Mouse (Mus musculus): Measurements from ENCODE around the gene Fuom. TPM values are rescaled to one million over a fixed set of nuclear protein-coding genes. Genes with fewer than 3 reads are reported as not detected.
A peak's percentile ranks its signal among the peaks of the same experiment; 100 is the strongest.

Gene Fuom
- total and polyA plus RNA-seq, 3 experiments, result 71.5 to 101 (median 83.4) TPM

DNA sequence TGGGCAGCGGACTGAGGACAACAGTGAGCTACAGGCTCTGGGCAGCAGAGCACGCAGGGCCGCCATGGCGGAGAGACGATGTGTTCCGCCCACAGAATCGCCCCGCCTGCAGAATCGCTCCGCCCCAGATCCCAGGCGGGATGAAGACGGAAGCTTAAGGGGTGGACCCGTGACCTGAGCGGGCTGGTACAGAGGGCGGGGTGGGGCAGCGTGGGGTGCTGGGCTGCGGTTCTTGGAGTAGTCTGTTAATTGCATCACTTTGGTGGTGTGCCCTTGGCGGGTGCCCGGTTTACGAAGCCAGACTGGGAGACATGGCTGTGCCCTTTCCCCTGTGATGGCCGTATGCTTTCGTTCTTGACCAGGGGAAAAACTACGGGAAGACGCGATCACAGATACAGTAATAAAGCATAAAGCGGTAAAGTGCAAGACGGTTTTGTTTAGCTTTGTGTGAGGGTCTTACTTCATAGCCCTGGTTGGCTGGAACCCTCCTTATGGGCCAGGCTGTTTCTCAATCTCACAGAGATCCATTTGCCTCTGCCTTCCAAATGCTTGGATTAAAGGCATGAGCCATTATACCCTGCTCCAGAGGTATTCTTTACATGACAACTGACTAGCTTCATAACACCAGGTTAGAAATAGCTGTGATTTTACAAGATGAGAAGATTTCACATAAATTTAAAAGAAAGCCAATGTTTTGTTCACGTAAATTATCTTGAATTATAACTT, 14.3 kb upstream of the Fuom start, which contains the start of gene Echs1:
Gene Echs1, minus strand, starts transcription at position 148 of the 726 bp plus-strand sequence.
- 3% methylated on average over 28 of the region's 28 CpGs for WGBS
- H3K36me3 ChIP-seq (ENCODE audit: control insufficient read depth, insufficient read depth, low read length), result 0 out of 2 replicates have a peak, but pooled peaks cover 1% of the 10 kb centered on the region
- intact Hi-C loops (cut with DNase I), result loop anchor here (1.0 to 2.0 kb wide), 3 partner anchors 9 to 21 kb away; partner anchors contain the start of genes Fuom and Mtg1
- H3K27me3 ChIP-seq (ENCODE audit: control insufficient read depth, insufficient read depth, low read length), result no peaks in the 10 kb centered on the region
- H3K79me2 ChIP-seq (replicated peaks; ENCODE audit: control insufficient read depth, insufficient read depth, low read length), result no peaks in the 10 kb centered on the region; the same call in 1 of the 2 replicates
- H3K4me3 ChIP-seq, result peak within 1 kb of the TSS; percentile 98
- H3K27ac ChIP-seq, result peak within 1 kb of the TSS; percentile 97
- peak within 1 kb of the TSS; percentile 88 for H3K9ac ChIP-seq (ENCODE audit: low read depth, low read length)
- peak; percentile 64; the same call in 1 of the 2 replicates for TF ChIP-seq EP300 (IDR thresholded peaks at IDR 0.05; ENCODE audit: insufficient read depth, low read depth, low read length)
- peak; percentile 91 for TF ChIP-seq POLR2A (IDR thresholded peaks at IDR 0.05; ENCODE audit: insufficient read depth, low read depth, low read length)
- TF ChIP-seq CTCF (IDR thresholded peaks at IDR 0.05), result no peak
- peak; percentile 93 to 95 for DNase-seq
- no peaks in the 10 kb centered on the region; the same call in 1 of the 2 replicates for H3K4me1 ChIP-seq (ENCODE audit: control insufficient read depth, insufficient read depth, low read length)

DNA sequence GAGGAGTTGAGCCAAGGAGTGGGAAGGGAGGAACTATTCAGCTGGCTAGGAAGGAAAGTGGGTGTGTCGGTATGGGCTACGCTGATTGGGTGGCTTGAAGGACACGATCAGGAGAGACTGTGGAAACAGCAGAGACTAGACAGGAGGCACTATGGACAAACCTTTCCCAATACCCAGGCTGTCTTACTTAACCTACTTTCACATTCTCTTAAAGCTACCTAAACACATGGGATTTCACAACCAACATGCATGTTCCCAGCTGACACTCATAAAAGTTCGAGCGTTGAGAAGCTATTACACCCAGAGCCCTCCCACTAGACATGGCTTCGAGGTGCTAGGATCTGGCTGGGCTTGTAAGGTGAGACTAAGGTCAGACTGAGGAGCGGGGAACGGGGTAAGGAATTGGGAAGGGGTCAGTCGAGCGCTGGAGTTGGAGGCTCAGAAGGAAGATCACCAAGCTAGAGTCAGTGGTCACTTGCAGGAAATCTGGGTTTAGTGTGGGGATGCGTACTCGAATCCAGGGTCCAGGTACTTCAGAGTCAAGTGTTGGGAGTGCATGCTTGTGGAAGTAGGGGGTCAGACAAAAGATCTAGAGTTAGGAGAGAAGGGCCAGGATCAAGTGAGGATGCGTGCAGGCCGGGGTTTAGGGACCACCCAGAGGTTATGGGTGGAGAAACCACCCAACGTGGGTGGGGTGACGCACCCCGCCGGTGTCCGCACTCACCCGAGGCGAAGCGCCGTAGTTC, 13.5 kb upstream of the Fuom start, which contains the start of gene Paox:
Gene Paox, plus strand, starts transcription at position 217 of the 746 bp plus-strand sequence.
- H3K79me2 ChIP-seq (replicated peaks; ENCODE audit: control insufficient read depth, insufficient read depth, low read length), result no peaks in the 10 kb centered on the region; the same call in 1 of the 2 replicates
- intact Hi-C loops (cut with DNase I), result loop anchor here (1.0 to 2.0 kb wide), 2 partner anchors 13 to 22 kb away; partner anchors contain the start of genes Fuom and Mtg1
- H3K27me3 ChIP-seq (ENCODE audit: control insufficient read depth, insufficient read depth, low read length), result no peaks in the 10 kb centered on the region
- TF ChIP-seq POLR2A (IDR thresholded peaks at IDR 0.05; ENCODE audit: insufficient read depth, low read depth, low read length) (peak; percentile 65), CTCF (IDR thresholded peaks at IDR 0.05) (no peak), EP300 (IDR thresholded peaks at IDR 0.05; ENCODE audit: insufficient read depth, low read depth, low read length) (0 out of 2 replicates have a peak, but pooled peaks have one; percentile 38)
- 0 out of 2 replicates have a peak, but pooled peaks cover 1% of the 10 kb centered on the region for H3K36me3 ChIP-seq (ENCODE audit: control insufficient read depth, insufficient read depth, low read length)
- DNase-seq, result peak; percentile 54 to 75
- no peaks in the 10 kb centered on the region; the same call in 1 of the 2 replicates for H3K4me1 ChIP-seq (ENCODE audit: control insufficient read depth, insufficient read depth, low read length)
- H3K27ac ChIP-seq, result peak within 1 kb of the TSS; percentile 97
- WGBS, result under 1% methylated on average over 23 of the region's 23 CpGs
- H3K9ac ChIP-seq (ENCODE audit: low read depth, low read length), result peak within 1 kb of the TSS; percentile 88
- H3K4me3 ChIP-seq, result peak within 1 kb of the TSS; percentile 98

DNA sequence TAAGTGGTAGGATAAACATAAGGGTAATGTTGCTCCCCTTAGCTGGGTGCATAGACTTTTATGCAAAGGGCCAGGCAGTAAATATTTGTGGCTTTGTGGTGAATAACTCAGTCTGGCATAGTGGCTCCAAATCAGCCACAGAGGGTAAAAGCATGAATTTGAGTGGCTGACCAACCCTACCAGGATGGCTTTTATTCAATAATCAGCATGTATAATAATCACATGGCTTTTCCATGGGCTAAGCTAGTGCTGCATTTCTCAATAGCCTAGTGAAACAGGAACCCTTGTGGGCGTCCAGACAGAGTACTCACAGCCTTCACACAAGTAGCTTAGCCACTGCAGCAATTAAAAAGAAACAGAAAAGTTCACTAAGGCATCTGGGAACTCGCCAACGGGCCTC, 9.7 kb upstream of the Fuom start:
- WGBS, result 43% methylated on average over 3 of the region's 3 CpGs
- TF ChIP-seq POLR2A (IDR thresholded peaks at IDR 0.05; ENCODE audit: insufficient read depth, low read depth, low read length) (no peak), CTCF (IDR thresholded peaks at IDR 0.05) (no peak)
- no peaks in the 10 kb centered on the region; the same call in 1 of the 2 replicates for H3K79me2 ChIP-seq (replicated peaks; ENCODE audit: control insufficient read depth, insufficient read depth, low read length)
- no peak overlapping the region for H3K4me3 ChIP-seq
- intact Hi-C loops (cut with DNase I), result no loop called here
- no peak overlapping the region for H3K9ac ChIP-seq (ENCODE audit: low read depth, low read length)
- H3K27ac ChIP-seq, result no peak overlapping the region
- no peak for DNase-seq
- 0 out of 2 replicates have a peak, but pooled peaks cover under 1% of the 10 kb centered on the region for H3K36me3 ChIP-seq (ENCODE audit: control insufficient read depth, insufficient read depth, low read length)
- H3K27me3 ChIP-seq (ENCODE audit: control insufficient read depth, insufficient read depth, low read length), result no peaks in the 10 kb centered on the region
- no peaks in the 10 kb centered on the region; the same call in 1 of the 2 replicates for H3K4me1 ChIP-seq (ENCODE audit: control insufficient read depth, insufficient read depth, low read length)

DNA sequence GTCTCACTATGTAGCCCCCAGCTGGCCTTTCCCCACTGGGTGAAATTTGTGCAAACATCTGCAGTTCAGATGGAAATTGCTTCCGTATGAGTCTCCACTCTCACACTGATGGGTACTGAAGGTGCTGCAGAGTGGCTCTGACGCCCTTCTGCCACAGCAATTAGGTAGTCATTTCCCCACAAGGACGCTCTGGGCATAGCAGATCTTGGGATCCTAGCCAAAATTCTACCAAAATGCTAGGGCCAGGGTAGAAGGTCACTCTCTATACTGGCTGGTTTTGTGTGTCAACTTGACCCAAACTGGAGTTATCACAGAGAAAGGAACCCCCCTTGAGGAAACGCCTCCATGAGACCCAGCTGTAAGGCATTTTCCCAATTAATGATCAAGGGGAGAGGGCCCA, 1.8 kb upstream of the Fuom start:
- Histone ChIP-seq H3K79me2 (replicated peaks; ENCODE audit: control insufficient read depth, insufficient read depth, low read length) (no peaks in the 10 kb centered on the region), H3K36me3 (ENCODE audit: control insufficient read depth, insufficient read depth, low read length) (no peaks in the 10 kb centered on the region), H3K27me3 (ENCODE audit: control insufficient read depth, insufficient read depth, low read length) (no peaks in the 10 kb centered on the region), H3K4me1 (ENCODE audit: control insufficient read depth, insufficient read depth, low read length) (peaks cover 2% of the 10 kb centered on the region; the same call in 1 of the 2 replicates), H3K4me3 (no peak overlapping the region), H3K27ac (no peak overlapping the region), H3K9ac (ENCODE audit: low read depth, low read length) (no peak overlapping the region)
- 70% methylated on average over 4 of the region's 4 CpGs for WGBS
- no peak for TF ChIP-seq CTCF (IDR thresholded peaks at IDR 0.05)
- TF ChIP-seq POLR2A (IDR thresholded peaks at IDR 0.05; ENCODE audit: insufficient read depth, low read depth, low read length), result no peak
- no peak for TF ChIP-seq EP300 (IDR thresholded peaks at IDR 0.05; ENCODE audit: insufficient read depth, low read depth, low read length)
- no peak for DNase-seq
- intact Hi-C loops (cut with DNase I), result no loop called here

DNA sequence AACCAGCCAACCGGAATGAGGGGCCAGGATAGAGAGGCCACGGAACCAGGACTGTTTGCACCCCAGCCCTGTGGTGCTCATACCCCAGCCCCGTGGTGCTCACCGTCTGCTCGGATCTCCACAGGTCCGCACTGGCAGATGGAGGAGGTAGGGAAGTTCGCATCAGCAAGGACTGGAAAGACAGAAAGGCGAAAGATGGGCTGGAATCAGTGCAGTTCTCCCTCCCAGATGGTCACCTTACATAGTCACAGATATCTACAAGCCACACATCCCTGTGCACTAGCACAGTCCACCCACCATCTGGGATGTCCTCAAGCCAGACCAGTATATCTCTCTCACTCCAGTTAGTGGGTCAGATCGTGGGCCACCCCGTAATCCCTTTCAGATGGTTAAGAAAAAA, 743 bp downstream of the Fuom start:
- 74% methylated on average over 10 of the region's 10 CpGs for WGBS
- H3K4me3 ChIP-seq, result peak overlapping the region; percentile 65
- TF ChIP-seq CTCF (IDR thresholded peaks at IDR 0.05) (no peak), EP300 (IDR thresholded peaks at IDR 0.05; ENCODE audit: insufficient read depth, low read depth, low read length) (no peak; the same call in 1 of the 2 replicates), POLR2A (IDR thresholded peaks at IDR 0.05; ENCODE audit: insufficient read depth, low read depth, low read length) (no peak)
- H3K4me1 ChIP-seq (ENCODE audit: control insufficient read depth, insufficient read depth, low read length), result peaks cover 2% of the 10 kb centered on the region; the same call in 1 of the 2 replicates
- intact Hi-C loops (cut with DNase I), result loop anchor here (1.0 kb wide), 1 partner anchor 65 kb away; the partner anchor contains the start of genes Tubgcp2 and Zfp511
- DNase-seq, result no peak
- no peaks in the 10 kb centered on the region for H3K36me3 ChIP-seq (ENCODE audit: control insufficient read depth, insufficient read depth, low read length)
- no peaks in the 10 kb centered on the region for H3K27me3 ChIP-seq (ENCODE audit: control insufficient read depth, insufficient read depth, low read length)
- peak overlapping the region; percentile 68 for H3K9ac ChIP-seq (ENCODE audit: low read depth, low read length)
- H3K79me2 ChIP-seq (replicated peaks; ENCODE audit: control insufficient read depth, insufficient read depth, low read length), result no peaks in the 10 kb centered on the region
- H3K27ac ChIP-seq, result 0 out of 2 replicates have a peak overlapping the region, but pooled peaks have one; percentile 37

Data from heart, adult 2 months (tissue).